Mouse (Mus musculus): Measurements from ENCODE around the gene Ubtd2. TPM values are rescaled to one million over a fixed set of nuclear protein-coding genes. Genes with fewer than 3 reads are reported as not detected.

Gene Ubtd2
- polyA plus RNA-seq, 1 experiment from 2014 or later = 46.8 TPM

DNA sequence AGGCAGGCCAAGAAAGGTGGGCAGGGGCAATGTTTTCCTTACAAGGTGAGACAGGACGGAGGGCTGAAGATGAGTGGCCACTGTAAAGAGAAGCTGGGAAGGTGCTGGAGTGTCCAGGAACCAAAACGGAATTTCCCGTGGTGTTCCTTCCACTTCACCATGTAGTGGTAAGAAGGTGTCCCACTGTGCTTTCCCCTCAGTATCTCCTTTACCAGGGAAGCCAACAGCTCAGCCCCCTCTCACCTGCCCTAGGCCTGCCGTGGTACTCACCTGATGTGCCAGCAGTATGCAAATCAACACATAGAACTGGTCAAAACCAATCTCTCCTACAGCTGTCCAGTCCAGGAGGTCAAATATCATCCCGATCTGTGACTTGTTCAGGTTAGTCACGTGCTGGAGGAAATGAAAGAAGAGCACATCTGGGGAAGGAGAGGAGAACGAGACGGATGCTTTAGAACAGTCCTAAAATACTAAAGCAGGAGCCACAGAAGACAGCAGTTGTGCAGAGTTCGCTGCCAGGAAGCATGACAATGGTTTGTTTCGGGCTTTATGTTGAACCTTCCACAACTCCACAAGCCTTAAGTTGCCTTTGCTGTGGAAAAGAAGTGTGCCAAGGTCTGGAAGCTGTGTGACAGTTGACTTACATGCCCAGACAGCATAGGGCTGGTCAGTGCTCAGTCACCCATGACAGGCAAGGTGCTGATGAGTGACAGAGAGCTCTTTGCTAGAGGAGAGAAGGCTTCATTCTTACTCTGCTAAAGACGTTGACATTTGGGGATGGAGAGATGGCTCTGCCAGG lies 69.2 kb downstream of the Ubtd2 start:
- H3K36me3 ChIP-seq = peaks cover 9% of the 10 kb centered on the region; the same call in 1 of the 2 replicates
- no peak for ATAC-seq (ENCODE audit: borderline replicate concordance, extremely low read depth, low FRiP score, low TSS enrichment)
- H3K27me3 ChIP-seq = no peaks in the 10 kb centered on the region
- H3K9ac ChIP-seq = no peak overlapping the region
- H3K27ac ChIP-seq = no peak overlapping the region
- H3K4me3 ChIP-seq = no peak overlapping the region
- no peak overlapping the region for H3K4me2 ChIP-seq
- no peaks in the 10 kb centered on the region for H3K4me1 ChIP-seq
- WGBS = 78% methylated on average over 11 of the region's 11 CpGs
- H3K9me3 ChIP-seq = no peaks in the 10 kb centered on the region

DNA sequence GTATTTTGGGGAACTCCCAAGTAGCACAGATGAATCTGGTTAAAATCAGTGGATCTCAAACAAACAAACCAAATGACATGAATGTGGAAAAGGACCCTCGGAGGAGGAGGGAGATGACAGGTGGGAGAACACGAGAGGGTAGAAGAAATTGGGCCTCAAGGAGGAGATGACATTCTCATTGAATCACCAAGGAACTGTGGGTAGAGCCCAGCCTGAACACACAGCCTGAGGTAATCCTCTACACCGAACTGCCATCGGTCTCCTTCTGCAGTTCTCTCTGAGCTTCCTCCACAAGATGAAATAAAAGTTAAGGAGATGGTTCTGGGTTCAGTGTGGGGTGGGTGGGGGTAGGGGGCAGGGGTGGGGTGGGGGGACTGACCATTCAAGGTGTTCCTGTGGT lies 71.8 kb downstream of the Ubtd2 start:
- H3K4me1 ChIP-seq = peaks cover 2% of the 10 kb centered on the region; the same call in 1 of the 2 replicates
- H3K36me3 ChIP-seq = no peaks in the 10 kb centered on the region
- H3K4me2 ChIP-seq = no peak overlapping the region
- no peak overlapping the region for H3K4me3 ChIP-seq
- H3K9me3 ChIP-seq = no peaks in the 10 kb centered on the region
- H3K27me3 ChIP-seq = no peaks in the 10 kb centered on the region
- no peak overlapping the region for H3K9ac ChIP-seq
- no peak for ATAC-seq (ENCODE audit: borderline replicate concordance, extremely low read depth, low FRiP score, low TSS enrichment)
- 74% methylated on average over 4 of the region's 4 CpGs for WGBS
- no peak overlapping the region for H3K27ac ChIP-seq

DNA sequence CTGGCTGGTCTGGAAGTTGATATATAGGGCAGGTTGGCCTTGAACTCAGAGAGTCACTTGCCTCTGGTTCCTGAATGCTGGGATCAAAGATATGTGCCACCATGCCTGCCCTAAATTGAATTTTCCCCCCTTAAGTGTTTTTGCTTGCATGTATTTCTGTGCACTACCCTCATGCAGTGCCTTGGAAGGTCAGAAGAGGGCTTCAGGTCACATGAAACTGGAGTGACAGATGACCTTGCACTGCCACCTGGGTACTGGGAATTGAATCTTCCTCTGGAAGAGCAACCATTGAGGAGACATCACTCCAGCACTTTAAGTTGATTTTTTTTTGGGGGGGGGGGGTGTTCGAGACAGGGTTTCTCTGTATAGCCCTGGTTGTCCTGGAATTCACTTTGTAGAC lies 75.0 kb downstream of the Ubtd2 start:
- no peak overlapping the region for H3K4me3 ChIP-seq
- no peak overlapping the region for H3K4me2 ChIP-seq
- H3K9ac ChIP-seq = no peak overlapping the region
- no peaks in the 10 kb centered on the region for H3K27me3 ChIP-seq
- 82% methylated on average over 1 of the region's 1 CpGs for WGBS
- H3K9me3 ChIP-seq = no peaks in the 10 kb centered on the region
- no peak overlapping the region for H3K27ac ChIP-seq
- no peaks in the 10 kb centered on the region for H3K36me3 ChIP-seq
- no peak for ATAC-seq (ENCODE audit: borderline replicate concordance, extremely low read depth, low FRiP score, low TSS enrichment)
- H3K4me1 ChIP-seq = peaks cover 17% of the 10 kb centered on the region

DNA sequence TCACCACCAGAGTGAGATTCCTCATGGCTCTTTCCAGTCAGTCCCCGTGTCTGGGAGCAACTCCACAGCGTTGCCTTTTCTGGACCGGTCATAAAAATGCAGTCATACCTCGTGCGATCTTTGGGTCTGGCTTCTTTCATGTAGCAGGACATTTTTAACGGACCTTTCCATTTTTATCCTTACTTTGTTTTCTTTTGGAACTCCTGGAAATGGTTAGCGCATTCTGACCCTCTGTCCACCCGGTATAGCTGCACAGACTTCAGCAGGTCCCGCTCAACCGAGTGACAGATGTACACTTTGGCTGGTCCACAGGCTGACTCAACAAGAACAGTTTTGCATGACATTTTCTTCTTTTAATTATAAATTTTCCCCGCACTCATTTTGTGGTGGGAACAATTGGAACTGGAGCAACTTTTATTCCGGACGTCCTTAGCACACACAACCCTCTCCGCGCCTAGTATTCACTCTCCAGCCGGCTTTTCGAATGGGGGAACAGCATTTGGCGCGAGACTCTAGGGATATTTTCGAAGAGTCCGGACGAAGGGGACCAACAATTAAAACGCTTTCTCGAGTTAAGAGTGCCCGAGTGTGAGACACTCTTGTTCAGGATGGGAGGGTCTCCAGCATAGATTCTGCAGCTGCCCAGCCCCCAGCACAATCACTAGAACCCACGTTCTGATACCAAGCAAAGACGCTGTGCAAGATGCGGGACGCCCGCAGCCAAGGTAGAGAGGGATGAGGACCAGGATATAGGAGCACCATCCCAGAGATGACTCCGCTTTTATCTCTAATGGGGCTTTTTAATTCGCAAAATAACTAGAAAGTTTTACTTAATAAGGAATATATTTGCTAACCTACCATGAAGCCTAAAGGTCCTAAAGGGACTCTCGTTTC lies 76.9 kb downstream of the Ubtd2 start, which contains the start of gene Efcab9:
Gene Efcab9, minus strand, starts transcription at position 211 of the 894 bp plus-strand sequence.
- no peaks in the 10 kb centered on the region for H3K36me3 ChIP-seq
- 5% methylated on average over 33 of the region's 33 CpGs for WGBS
- peaks cover 17% of the 10 kb centered on the region for H3K4me1 ChIP-seq
- 0 out of 2 replicates have a peak within 1 kb of the TSS, but pooled peaks have one; percentile 16 for H3K27ac ChIP-seq
- no peaks in the 10 kb centered on the region for H3K9me3 ChIP-seq
- H3K9ac ChIP-seq = peak within 1 kb of the TSS; percentile 56
- H3K4me2 ChIP-seq = peak within 1 kb of the TSS; percentile 99
- peak within 1 kb of the TSS; percentile 71 for H3K4me3 ChIP-seq
- H3K27me3 ChIP-seq = no peaks in the 10 kb centered on the region
- no peak for ATAC-seq (ENCODE audit: borderline replicate concordance, extremely low read depth, low FRiP score, low TSS enrichment)

DNA sequence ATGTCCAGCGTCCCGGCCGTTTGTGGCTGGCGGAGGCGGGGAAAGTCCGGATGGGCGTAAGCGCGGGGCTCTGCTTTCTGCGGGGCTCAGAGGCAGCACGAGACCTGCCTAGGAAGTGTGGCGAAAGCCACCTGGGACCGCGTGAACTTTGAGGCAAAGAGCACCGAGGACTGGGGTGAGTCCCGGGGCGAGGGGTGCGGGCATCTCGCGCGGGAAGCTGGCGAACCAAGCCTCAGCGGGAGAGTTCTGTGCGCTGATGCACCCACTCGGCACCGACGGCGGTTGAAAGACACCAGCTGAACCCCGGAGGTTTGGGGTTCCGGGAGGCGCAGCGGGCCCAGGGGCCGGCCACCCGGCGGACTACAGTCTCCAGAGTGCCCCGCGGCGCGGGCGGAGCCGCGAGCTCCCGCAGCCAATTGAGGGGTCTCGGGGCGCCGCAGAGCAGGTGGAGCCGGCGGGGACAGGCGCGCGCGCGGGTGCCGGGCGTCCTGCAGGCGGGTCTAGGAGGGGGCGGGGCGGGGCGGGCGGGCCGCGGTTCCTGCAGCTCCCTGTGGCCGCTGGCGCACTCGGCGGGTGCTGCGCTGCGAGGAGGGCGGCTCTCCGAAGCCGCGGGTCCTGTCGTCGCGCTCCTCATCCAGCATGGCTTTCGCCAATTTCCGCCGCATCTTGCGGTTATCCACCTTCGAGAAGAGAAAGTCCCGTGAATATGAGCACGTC lies 77.8 kb downstream of the Ubtd2 start, which contains the start of gene Stk10:
Gene Stk10, plus strand, starts transcription at position 541 of the 717 bp plus-strand sequence.
- 0% methylated on average over 61 of the region's 82 CpGs for WGBS
- peak; percentile 94 for ATAC-seq (ENCODE audit: borderline replicate concordance, extremely low read depth, low FRiP score, low TSS enrichment)
- no peaks in the 10 kb centered on the region for H3K27me3 ChIP-seq
- H3K9me3 ChIP-seq = no peaks in the 10 kb centered on the region
- 0 out of 2 replicates have a peak within 1 kb of the TSS, but pooled peaks have one; percentile 16 for H3K27ac ChIP-seq
- no peaks in the 10 kb centered on the region for H3K36me3 ChIP-seq
- H3K4me2 ChIP-seq = peak within 1 kb of the TSS; percentile 99
- H3K4me1 ChIP-seq = peaks cover 17% of the 10 kb centered on the region
- H3K9ac ChIP-seq = peak within 1 kb of the TSS; percentile 64
- H3K4me3 ChIP-seq = peak within 1 kb of the TSS; percentile 71

DNA sequence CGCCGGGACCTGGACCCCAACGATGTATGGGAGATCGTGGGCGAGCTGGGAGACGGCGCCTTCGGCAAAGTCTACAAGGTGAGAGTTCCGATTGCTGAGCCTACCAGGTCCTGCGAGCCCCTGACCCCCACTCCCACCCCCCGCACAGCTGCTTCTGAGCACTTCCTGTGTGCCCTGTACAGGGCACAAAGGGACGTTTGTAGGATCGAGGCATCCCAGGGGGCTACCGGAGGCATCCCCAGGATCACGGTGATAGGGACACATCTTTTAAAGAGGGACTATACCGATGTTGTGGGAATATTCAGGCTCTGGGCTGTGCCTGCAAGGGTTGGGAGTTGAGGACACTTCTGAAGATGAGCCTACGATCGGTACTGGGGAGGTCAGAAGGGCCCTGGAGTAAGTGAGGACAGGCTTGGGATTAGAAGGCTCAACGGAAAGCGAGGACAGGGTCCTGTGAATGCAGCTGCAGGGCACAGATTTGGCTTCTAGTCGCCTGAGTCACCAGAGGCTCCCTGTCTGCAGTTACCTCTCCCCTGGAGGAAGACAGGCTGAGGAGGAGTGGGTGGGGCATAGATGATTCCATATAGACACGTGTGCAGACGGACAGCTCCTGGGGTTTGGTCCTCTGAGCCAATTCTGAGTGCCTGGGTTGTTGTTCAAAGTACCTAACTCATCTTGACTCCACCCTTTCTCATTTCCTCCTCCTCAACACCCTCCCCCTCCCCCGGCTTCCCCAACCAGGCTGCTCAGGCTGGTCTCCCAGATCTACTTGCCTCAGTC lies 78.5 kb downstream of the Ubtd2 start:
- H3K9me3 ChIP-seq = no peaks in the 10 kb centered on the region
- no peak overlapping the region for H3K27ac ChIP-seq
- H3K4me1 ChIP-seq = peaks cover 22% of the 10 kb centered on the region
- H3K27me3 ChIP-seq = no peaks in the 10 kb centered on the region
- H3K9ac ChIP-seq = peak overlapping the region; percentile 64
- WGBS = under 1% methylated on average over 24 of the region's 24 CpGs
- peak overlapping the region; percentile 71 for H3K4me3 ChIP-seq
- peak; percentile 23 for ATAC-seq (ENCODE audit: borderline replicate concordance, extremely low read depth, low FRiP score, low TSS enrichment)
- H3K36me3 ChIP-seq = no peaks in the 10 kb centered on the region
- peak overlapping the region; percentile 99 for H3K4me2 ChIP-seq

DNA sequence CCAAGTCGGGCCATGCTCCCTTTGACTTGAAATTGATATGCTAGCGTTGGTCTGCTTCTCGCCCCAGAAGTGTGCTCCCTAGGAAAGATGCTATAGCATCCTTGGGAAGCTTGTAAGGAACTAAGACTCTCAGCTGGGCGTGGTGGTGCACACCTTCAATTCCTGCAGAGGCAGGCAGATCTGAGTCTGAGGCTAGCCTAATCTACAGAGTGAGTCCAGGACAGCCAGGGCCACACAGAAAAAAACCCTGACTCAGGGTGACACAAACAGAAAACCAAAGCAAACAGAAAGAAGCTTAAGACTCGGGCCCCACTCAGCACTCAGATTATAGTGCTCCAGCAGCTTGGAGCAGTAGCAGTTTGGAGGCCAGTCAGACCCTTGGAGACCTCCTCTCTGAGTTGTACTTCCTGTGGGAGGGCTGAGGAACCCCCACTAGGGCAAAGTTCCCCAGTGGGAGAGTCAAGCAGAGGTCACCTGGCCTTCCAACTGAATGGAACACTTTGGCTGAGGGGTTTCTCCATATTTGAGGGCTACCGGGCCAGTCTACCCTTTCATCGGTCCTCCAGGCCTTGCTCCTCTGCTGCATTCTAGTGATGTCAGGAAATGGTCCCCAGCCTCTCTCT lies 79.4 kb downstream of the Ubtd2 start:
- no peak overlapping the region for H3K9ac ChIP-seq
- 0 out of 2 replicates have a peak overlapping the region, but pooled peaks have one; percentile 71 for H3K4me3 ChIP-seq
- WGBS = 66% methylated on average over 7 of the region's 7 CpGs
- H3K4me1 ChIP-seq = peaks cover 31% of the 10 kb centered on the region
- H3K4me2 ChIP-seq = peak overlapping the region; percentile 99
- H3K9me3 ChIP-seq = no peaks in the 10 kb centered on the region
- H3K36me3 ChIP-seq = no peaks in the 10 kb centered on the region
- H3K27ac ChIP-seq = no peak overlapping the region
- H3K27me3 ChIP-seq = no peaks in the 10 kb centered on the region
- ATAC-seq (ENCODE audit: borderline replicate concordance, extremely low read depth, low FRiP score, low TSS enrichment) = no peak

DNA sequence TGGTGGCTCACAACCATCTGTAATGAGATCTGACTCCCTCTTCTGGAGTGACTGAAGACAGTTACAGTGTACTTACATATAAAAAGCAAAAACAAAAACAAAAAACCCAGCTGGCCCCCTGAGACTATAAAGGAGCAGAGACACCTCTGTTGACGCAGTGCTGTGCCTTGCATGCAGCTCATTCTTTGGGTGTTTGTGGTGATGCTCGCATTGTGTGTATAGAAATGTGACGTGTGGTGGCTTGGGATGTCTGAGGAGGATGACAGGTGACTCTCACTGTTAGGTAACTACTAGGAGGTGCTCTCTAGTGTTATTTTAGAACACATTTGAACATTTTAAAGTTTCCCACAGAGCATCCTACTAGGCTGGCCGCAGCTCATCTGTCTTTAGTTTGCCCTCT lies 80.5 kb downstream of the Ubtd2 start:
- ATAC-seq (ENCODE audit: borderline replicate concordance, extremely low read depth, low FRiP score, low TSS enrichment) = no peak
- no peak overlapping the region for H3K4me2 ChIP-seq

DNA sequence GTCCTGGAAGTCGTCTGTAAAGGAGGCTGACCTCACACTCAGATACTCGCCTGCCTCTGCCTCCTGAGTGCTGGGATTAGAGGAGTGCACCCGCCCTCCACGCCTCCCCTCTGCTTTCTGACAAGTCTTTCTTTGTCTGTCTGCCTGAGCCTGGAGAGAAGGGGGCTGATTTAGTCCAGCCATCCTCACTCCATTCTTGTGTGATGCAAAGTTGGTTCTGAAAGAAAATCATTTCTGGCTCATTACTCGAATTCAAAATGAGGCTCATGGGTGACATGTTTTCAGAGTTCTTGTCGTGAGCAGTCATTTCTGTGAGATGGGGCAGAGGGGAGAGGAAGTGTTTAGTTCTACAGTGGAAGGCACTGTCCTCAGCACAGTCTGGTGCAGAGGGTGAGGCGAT lies 81.8 kb downstream of the Ubtd2 start:
- ATAC-seq (ENCODE audit: borderline replicate concordance, extremely low read depth, low FRiP score, low TSS enrichment) = no peak
- Histone ChIP-seq H3K36me3 (no peaks in the 10 kb centered on the region), H3K9ac (no peak overlapping the region), H3K4me3 (no peak overlapping the region), H3K9me3 (no peaks in the 10 kb centered on the region), H3K4me1 (peaks cover 33% of the 10 kb centered on the region), H3K27me3 (no peaks in the 10 kb centered on the region), H3K4me2 (no peak overlapping the region), H3K27ac (no peak overlapping the region)
- 58% methylated on average over 7 of the region's 7 CpGs for WGBS

More for the DNA sequence above, 80.5 kb downstream of the Ubtd2 start:
- Histone ChIP-seq H3K9me3 (no peaks in the 10 kb centered on the region), H3K36me3 (no peaks in the 10 kb centered on the region), H3K27me3 (no peaks in the 10 kb centered on the region), H3K4me3 (no peak overlapping the region), H3K27ac (no peak overlapping the region), H3K9ac (no peak overlapping the region), H3K4me1 (peaks cover 34% of the 10 kb centered on the region)
- 96% methylated on average over 4 of the region's 4 CpGs for WGBS

DNA sequence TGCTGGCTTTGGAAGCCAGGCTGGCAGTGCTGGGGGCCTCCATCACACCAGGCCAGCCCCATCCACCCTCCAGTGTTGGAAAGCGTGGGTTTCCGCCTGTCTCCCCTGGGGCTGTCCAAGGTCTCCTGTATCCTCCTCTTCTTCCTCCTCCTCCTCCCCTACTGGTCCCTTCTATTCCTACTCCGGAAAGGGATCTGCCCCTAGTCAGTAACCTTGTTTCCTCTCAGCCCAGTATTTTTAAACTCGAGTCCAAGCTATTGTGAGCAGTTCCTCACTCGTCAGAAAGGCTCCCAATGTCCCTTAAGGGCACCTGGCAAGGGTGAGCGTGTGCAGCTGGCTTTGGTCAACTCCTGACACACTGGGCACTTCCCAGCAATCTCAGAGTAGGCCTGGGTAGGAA lies 83.3 kb downstream of the Ubtd2 start:
- Histone ChIP-seq H3K27me3 (no peaks in the 10 kb centered on the region), H3K27ac (peak overlapping the region; percentile 44; the same call in 1 of the 2 replicates), H3K4me1 (peaks cover 35% of the 10 kb centered on the region), H3K4me3 (no peak overlapping the region), H3K9me3 (no peaks in the 10 kb centered on the region), H3K4me2 (no peak overlapping the region), H3K36me3 (no peaks in the 10 kb centered on the region), H3K9ac (no peak overlapping the region)
- WGBS = 63% methylated on average over 6 of the region's 6 CpGs
- no peak for ATAC-seq (ENCODE audit: borderline replicate concordance, extremely low read depth, low FRiP score, low TSS enrichment)

Measured in lung, embryonic 15.5 days (tissue).